Comparison of ENCODE assay signal across 36 mouse cellular contexts in the genomic region with DNA sequence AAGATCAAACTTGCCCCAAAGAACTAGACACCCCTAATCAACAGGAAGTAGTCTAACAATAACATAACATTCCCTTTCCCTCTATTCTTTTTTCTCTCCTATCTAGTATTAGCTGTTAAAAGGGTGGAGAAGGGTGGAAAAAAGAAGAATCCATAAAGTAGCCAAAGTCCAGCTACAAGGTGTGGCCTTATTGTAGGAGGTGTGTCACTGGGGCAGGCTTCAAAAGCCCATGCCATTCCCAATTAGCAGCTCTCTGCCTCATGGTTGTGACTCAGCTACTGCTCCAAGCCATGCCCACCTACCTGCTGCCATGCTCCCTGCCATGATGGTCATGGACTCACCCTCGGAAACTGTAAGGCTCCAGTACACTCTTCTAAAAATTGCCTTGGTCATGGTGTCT. TPM values are rescaled to one million over a fixed set of nuclear protein-coding genes. Genes with fewer than 3 reads are reported as not detected.
"Had no signal": no experiment of that assay in that cellular context is flagged by ENCODE, and none has a peak within 500 bp of the region (broad histone marks: within the 10 kb centered on the region; RNA-seq: fewer than 3 reads in every experiment).

No protein-coding gene starts in this region.

- H3K9ac ChIP-seq: heart, embryonic 12.5 days; hindbrain, embryonic 13.5 days; hindbrain, embryonic 15.5 days; kidney, embryonic 15.5 days; limb, embryonic 12.5 days; liver, embryonic 13.5 days; liver, embryonic 15.5 days had no signal

- H3K27ac ChIP-seq: gastrocnemius, adult 2 months; heart, embryonic 10.5 days; hindbrain, embryonic 13.5 days; hindbrain, embryonic 15.5 days; hindbrain, postnatal 0 days; kidney, embryonic 15.5 days; kidney, postnatal 0 days; limb, embryonic 10.5 days; limb, embryonic 12.5 days; liver, embryonic 13.5 days; liver, embryonic 15.5 days had no signal

- ATAC-seq: hindbrain, postnatal 0 days had no signal

- H3K4me3 ChIP-seq: gastrocnemius, adult 2 months; heart, embryonic 10.5 days; heart, embryonic 12.5 days; hindbrain, embryonic 13.5 days; hindbrain, embryonic 15.5 days; kidney, embryonic 15.5 days; limb, embryonic 10.5 days; limb, embryonic 12.5 days; liver, embryonic 13.5 days; liver, embryonic 15.5 days had no signal

- DNase-seq: gastrocnemius, adult 2 months; gastrocnemius, postnatal 10 days; gastrocnemius, postnatal 25 days; heart, adult 18-20 months; heart, postnatal 14 days; heart, postnatal 36 days; kidney, adult 18-20 months; kidney, adult 9 months; kidney, postnatal 14 days; kidney, postnatal 4 days; layer of hippocampus, adult 9-11 months; layer of hippocampus, postnatal 36 days; liver; liver, embryonic 13.5 days had no signal

- H3K4me2 ChIP-seq: heart, embryonic 12.5 days; hindbrain, embryonic 13.5 days; hindbrain, embryonic 15.5 days; kidney, embryonic 15.5 days; limb, embryonic 12.5 days; liver, embryonic 11.5 days; liver, embryonic 13.5 days; liver, embryonic 15.5 days had no signal

- H3K36me3 ChIP-seq: heart, embryonic 10.5 days; heart, embryonic 12.5 days; hindbrain, embryonic 13.5 days; hindbrain, embryonic 15.5 days; kidney, embryonic 15.5 days; limb, embryonic 12.5 days had no signal

- H3K27me3 ChIP-seq: hindbrain, embryonic 13.5 days; hindbrain, embryonic 15.5 days; kidney, embryonic 15.5 days; limb, embryonic 12.5 days; liver, embryonic 13.5 days; liver, embryonic 15.5 days had no signal

- H3K9me3 ChIP-seq: heart, embryonic 10.5 days; heart, embryonic 12.5 days; hindbrain, embryonic 13.5 days; hindbrain, embryonic 15.5 days; kidney, embryonic 15.5 days; limb, embryonic 10.5 days; limb, embryonic 12.5 days; liver, embryonic 13.5 days; liver, embryonic 15.5 days had no signal

- H3K4me1 ChIP-seq: liver, embryonic 13.5 days; liver, embryonic 15.5 days had no signal

RNA-seq across cellular contexts. Expression of gene Fam151a, which starts 38.9 kb away (rescaled TPM):
- total RNA-seq: gastrocnemius, adult 2 months; gastrocnemius, postnatal 10 days; gastrocnemius, postnatal 25 days; gastrocnemius, postnatal 4 days; granulocyte monocyte progenitor cell, adult 5-6 weeks; hematopoietic stem cell, adult 5-6 weeks; hindbrain, postnatal 0 days; layer of hippocampus, adult 18-20 months; layer of hippocampus, adult 8-10 months; layer of hippocampus, postnatal 14 days; layer of hippocampus, postnatal 36 days; left cerebral cortex, adult 18-20 months; left cerebral cortex, postnatal 10 days; left cerebral cortex, postnatal 25 days had no signal
- polyA plus RNA-seq: frontal cortex, adult 2 months; heart, embryonic 12.5 days; hindbrain, embryonic 11.5 days; hindbrain, embryonic 13.5 days; hindbrain, embryonic 15.5 days; hindbrain, postnatal 0 days; limb, embryonic 12.5 days; liver, embryonic 15.5 days had no signal

RNA-seq across cellular contexts. Expression of gene Mroh7, which starts 41.8 kb away (rescaled TPM):
- total RNA-seq: granulocyte monocyte progenitor cell, adult 5-6 weeks; hematopoietic stem cell, adult 5-6 weeks had no signal
